Mouse (Mus musculus): ENCODE measurements around the gene Fam166b.

Gene Fam166b

GRCm38 (mm10) chr4:43431690-43432089, 2.8 kb upstream of the Fam166b start:
- DNase-seq (ENCODE audit: inconsistent age in 2 of 2, low spot score in 1 of 2) = peak; percentile 83 to 93

DNA sequence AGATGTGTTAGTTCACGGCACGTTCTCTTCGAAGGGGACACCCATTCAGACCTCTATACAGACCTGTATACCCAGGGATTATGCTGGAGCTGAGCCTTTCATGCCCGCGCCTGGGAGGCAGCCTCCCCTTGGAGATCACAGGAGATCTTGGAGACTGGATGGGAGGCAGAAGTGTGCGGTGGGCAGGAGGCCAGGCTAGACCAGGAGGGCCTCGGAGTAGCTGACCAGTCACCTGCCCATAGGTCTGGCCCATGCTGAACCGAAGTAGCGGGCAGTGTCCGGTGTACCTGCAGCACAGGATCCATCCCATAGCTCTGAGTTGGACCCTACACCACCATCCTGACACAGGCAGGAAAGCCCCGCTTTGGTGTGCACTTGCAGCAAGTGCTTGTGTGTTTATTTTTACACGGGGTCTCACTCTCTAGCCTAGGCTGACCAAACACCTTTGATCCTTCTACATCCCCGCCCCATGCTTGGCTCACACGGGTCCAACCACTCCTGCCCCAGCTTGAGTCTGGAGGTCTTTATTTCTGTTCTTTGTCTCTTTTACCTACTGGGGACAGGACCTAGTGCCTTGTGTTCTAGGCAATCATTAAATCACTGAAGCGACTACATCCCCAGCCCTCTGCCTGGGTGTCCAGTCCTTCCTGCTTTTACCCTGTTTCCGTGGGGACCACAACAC, 613 bp downstream of the Fam166b start:
- no peak for DNase-seq (ENCODE audit: inconsistent age in 2 of 2, low spot score in 1 of 2)

GRCm38 (mm10) chr4:43427501-43428179, 1.3 kb downstream of the Fam166b start:
- DNase-seq (ENCODE audit: inconsistent age in 2 of 2, low spot score in 1 of 2) = no peak

- DNase-seq (ENCODE audit: inconsistent age in 2 of 2, low spot score in 1 of 2) = no peak
Measured at GRCm38 (mm10) chr4:43426487-43426886, 2.4 kb downstream of the Fam166b start.

DNA sequence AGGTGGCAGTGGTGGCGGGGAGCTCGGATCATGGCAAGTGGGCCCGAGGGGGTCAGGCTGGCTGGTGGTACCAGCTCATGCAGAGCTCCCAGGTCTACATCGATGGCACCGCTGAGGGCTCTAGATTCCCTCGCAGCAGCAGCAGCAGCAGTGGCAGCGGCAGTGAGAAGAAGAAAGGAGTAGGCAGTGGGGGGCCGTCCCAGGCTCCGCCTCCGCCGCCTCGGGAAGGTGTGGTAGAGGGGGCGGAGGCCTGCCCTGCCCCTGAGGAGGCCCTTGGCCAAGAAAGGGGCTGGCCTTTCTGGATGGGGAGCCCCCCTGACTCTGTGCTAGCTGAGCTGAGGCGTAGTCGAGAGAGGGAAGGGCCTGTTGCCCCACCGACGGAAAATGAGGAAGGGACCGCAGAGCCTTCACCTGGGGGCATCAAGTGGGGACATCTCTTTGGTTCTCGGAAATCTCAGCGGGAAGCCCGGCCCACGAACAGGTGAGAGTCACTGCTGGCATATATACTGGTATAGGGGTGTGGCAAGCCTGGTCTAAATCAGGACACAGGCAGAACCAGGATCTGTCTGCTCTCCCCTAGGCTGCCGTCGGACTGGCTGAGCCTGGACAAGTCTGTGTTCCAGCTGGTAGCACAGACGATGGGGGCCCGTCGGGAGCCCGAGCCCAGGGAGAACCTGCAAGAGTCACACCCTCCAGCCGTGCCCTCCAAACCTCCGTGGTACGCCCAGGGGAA, 3.1 kb downstream of the Fam166b start:
- DNase-seq (ENCODE audit: inconsistent age in 2 of 2, low spot score in 1 of 2) = no peak

GRCm38 (mm10) chr4:43425197-43425596, 3.7 kb downstream of the Fam166b start:
- DNase-seq (ENCODE audit: inconsistent age in 2 of 2, low spot score in 1 of 2) = no peak

GRCm38 (mm10) chr4:43424072-43424471, 4.9 kb downstream of the Fam166b start:
- DNase-seq (ENCODE audit: inconsistent age in 2 of 2, low spot score in 1 of 2) = no peak

- DNase-seq (ENCODE audit: inconsistent age in 2 of 2, low spot score in 1 of 2) = peak in 1 of 2 experiments; percentile 70
Measured at GRCm38 (mm10) chr4:43423267-43423934, 5.5 kb downstream of the Fam166b start.

- DNase-seq (ENCODE audit: inconsistent age in 2 of 2, low spot score in 1 of 2) = peak in 1 of 2 experiments; percentile 3
Measured at GRCm38 (mm10) chr4:43421632-43422240, 7.2 kb downstream of the Fam166b start.

- peak; percentile 82 to 95 for DNase-seq (ENCODE audit: inconsistent age in 2 of 2, low spot score in 1 of 2)
Measured at GRCm38 (mm10) chr4:43420305-43420704, 8.6 kb downstream of the Fam166b start.

GRCm38 (mm10) chr4:43419801-43420281, 9.1 kb downstream of the Fam166b start:
- DNase-seq (ENCODE audit: inconsistent age in 2 of 2, low spot score in 1 of 2) = peak in 1 of 2 experiments; percentile 23

DNA sequence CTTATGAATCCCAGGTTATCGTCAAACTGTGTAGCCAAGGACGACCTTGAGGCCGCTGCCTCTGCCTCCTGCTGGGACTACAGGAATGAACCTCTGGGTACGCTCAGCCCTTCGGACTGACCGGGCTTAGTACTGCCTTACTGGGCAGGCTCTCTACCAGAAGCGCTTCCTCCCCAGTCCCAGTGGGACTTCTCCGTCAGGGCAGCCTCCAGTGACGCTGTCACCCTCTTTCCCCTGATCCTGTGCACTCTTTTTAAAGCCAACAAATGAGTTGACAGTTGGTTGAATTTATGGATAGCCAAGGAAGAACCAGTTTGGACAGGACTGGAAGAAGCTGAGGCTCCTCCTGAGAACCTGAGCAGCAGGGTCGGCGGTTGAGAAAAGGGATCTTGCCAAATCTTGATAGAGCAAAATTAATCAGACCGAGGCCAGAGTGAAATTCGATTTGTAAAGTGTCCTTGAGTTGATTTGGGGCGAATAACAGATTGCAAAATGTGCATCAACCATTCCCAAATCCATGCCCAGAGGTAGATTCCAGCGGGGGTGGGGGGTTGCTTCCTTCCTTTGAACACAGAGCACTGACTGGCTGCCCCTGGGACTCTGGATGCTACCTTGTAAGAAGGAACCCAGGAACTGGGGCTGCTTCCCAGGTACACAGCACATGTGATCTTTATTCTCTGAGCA, 9.8 kb downstream of the Fam166b start:
- DNase-seq (ENCODE audit: inconsistent age in 2 of 2, low spot score in 1 of 2) = peak; percentile 68 to 85

GRCm38 (mm10) chr4:43418450-43418849, 10.5 kb downstream of the Fam166b start:
- DNase-seq (ENCODE audit: inconsistent age in 2 of 2, low spot score in 1 of 2) = no peak

DNA sequence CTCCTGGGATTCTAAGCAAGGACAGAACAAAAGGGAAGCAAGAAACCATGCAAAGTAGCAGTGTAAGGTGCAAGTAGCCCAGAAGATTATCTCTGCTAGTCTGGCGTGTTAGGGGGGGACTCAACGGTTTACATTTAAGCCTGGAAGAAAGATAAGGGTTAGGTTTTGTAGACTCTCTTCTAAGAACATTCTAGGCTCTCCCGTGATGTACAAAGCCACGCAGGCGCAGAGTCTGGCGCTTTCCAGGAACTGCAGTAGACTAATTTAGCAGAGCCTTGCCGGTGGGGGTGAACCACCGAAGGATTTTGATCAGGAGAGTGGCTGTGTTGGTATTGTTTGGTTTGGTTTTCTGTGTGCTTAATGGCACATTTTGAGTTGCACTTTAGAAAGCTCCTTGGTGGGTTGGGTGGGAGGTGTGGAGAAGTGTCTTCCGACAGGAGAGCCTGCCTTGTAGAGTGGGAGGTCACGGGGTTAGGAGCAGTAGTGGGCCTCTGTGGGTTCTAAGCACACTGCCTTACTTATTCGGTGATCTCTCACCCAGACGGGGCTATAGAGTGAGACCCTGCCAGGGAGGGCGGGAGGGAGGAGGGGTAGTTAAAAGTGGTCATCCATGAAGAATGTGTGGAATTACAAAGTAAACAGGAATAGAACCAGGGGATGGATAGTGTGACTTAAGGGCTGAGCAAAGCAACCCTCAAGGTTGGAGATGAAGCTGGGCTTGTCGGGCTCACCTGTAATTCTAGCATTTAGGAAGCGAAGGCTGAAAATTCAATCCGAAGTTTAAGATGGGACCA, 11.5 kb downstream of the Fam166b start:
- no peak for DNase-seq (ENCODE audit: inconsistent age in 2 of 2, low spot score in 1 of 2)

GRCm38 (mm10) chr4:43416071-43416490, 12.9 kb downstream of the Fam166b start:
- peak in 1 of 2 experiments; percentile 10 for DNase-seq (ENCODE audit: inconsistent age in 2 of 2, low spot score in 1 of 2)

- peak in 1 of 2 experiments; percentile 7 for DNase-seq (ENCODE audit: inconsistent age in 2 of 2, low spot score in 1 of 2)
Measured at GRCm38 (mm10) chr4:43415221-43416070, 13.5 kb downstream of the Fam166b start.

- DNase-seq (ENCODE audit: inconsistent age in 2 of 2, low spot score in 1 of 2) = peak in 1 of 2 experiments; percentile 6
Measured at GRCm38 (mm10) chr4:43414761-43415160, 14.2 kb downstream of the Fam166b start.
